Mouse (Mus musculus) heart, adult 2 months (tissue): ENCODE data around the gene Ccdc40. TPM values are rescaled to one million over a fixed set of nuclear protein-coding genes. Genes with fewer than 3 reads are reported as not detected.
A peak's percentile ranks its signal among the peaks of the same experiment; 100 is the strongest.
"Not testable (repeated sequence)": the region's sequence is repeated elsewhere in the genome, so short reads cannot be mapped to it uniquely, and the experiment has no call there.

Experiments
- DNase-seq, 2 experiments: peaks; one replicate each; pipeline ENCODE4 v3.0.0; 2021
- H3K27ac ChIP-seq: fragments of 200-600 bp; 2 replicates; pipeline ENCODE4 v1.8.1; 2022
- H3K27me3 ChIP-seq: fragments of 200-500 bp; 2 replicates; pipeline ENCODE4 v1.6.1; 2012; ENCODE audit warnings: mild to moderate bottlenecking, low read length, inconsistent platforms, mixed read lengths; ENCODE audit not compliant: control insufficient read depth, insufficient read depth
- H3K36me3 ChIP-seq: fragments of 200-500 bp; 2 replicates; pipeline ENCODE4 v1.6.1; 2012; ENCODE audit warnings: low read length, inconsistent platforms; ENCODE audit not compliant: control insufficient read depth, insufficient read depth
- H3K4me1 ChIP-seq: fragments of 200-500 bp; 2 replicates; pipeline ENCODE4 v1.6.1; 2011; ENCODE audit warnings: low read length; ENCODE audit not compliant: control insufficient read depth, insufficient read depth
- H3K4me3 ChIP-seq: fragments of 200-600 bp; 2 replicates; pipeline ENCODE4 v1.8.1; 2022
- H3K79me2 ChIP-seq: fragments of 200-500 bp; replicated peaks from 2 replicates; pipeline ENCODE4 v1.6.1; 2012; ENCODE audit warnings: mild to moderate bottlenecking, inconsistent platforms, low read length, moderate library complexity, mixed read lengths; ENCODE audit not compliant: control insufficient read depth, insufficient read depth
- H3K9ac ChIP-seq: fragments of 200-500 bp; 2 replicates; pipeline ENCODE4 v1.6.1; 2012; ENCODE audit warnings: low read depth, mild to moderate bottlenecking, control low read depth, inconsistent platforms, low read length, mixed read lengths
- CTCF ChIP-seq: fragments of 200-600 bp; IDR thresholded peaks from 2 replicates; pipeline ENCODE4 v1.8.1; 2022; ENCODE audit warnings: antibody characterized with exemption, mild to moderate bottlenecking, moderate library complexity
- EP300 ChIP-seq: fragments of 200-500 bp; IDR thresholded peaks from 2 replicates; pipeline ENCODE4 v1.6.1; 2011; ENCODE audit warnings: low read depth, low read length, control low read depth; ENCODE audit not compliant: insufficient read depth
- POLR2A ChIP-seq: fragments of 200-500 bp; IDR thresholded peaks from 2 replicates; pipeline ENCODE4 v1.6.1; 2011; ENCODE audit warnings: mild to moderate bottlenecking, low read depth, low read length, control low read depth; ENCODE audit not compliant: insufficient read depth
- WGBS: fragments of 180-500 bp; shearing (Covaris S2); methylation state at CpG from one replicate; pipeline ENCODE4 v1.1.7; 2018; 5-methylcytosine and 5-hydroxymethylcytosine counted together
- intact Hi-C: fragments of 180-260 bp; cut with DNase I; formaldehyde crosslinking; loops from one replicate; pipeline ENCODE4 v1.15.1; 2025
- polyA plus RNA-seq: library from polyadenylated mRNA; depleted of rRNA; stranded (reverse); fragments of >200 nt; gene quantifications from 2 replicates; pipeline ENCODE4 v1.2.3, GENCODE M21; 2012
- total RNA-seq, 2 experiments: library from RNA; stranded (reverse); gene quantifications; 2 replicates each; pipeline ENCODE4 v1.2.3; 2021

The Ccdc40 gene
- total and polyA plus RNA-seq, 3 experiments: 0.21 to 0.59 TPM; not detected in 1

DNA sequence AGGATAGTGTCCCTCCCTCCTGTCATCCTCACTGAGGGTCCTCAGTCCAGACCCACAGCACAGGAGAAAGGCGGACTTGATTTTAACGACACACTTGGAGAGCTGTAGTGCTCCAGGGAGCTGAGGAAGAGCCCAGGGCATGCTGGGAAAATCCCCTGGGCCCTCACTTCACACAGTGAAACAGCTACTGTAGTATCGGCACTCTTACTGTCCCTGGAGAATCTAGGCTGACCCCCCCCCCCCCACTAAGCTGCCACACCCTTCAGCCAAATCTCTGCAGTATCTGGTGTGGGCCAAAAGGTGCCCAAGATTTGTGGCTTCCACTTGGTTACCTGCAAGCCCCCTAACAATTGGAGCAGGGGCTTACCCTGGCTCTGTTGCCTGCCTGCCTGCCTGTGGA, 8.6 kb downstream of the Ccdc40 start:
- Histone ChIP-seq H3K4me3 (no peak overlapping the region), H3K79me2 (no peaks in the 10 kb centered on the region), H3K4me1 (peaks cover 2% of the 10 kb centered on the region), H3K27me3 (no peaks in the 10 kb centered on the region), H3K36me3 (no peaks in the 10 kb centered on the region), H3K27ac (no peak overlapping the region), H3K9ac (no peak overlapping the region)
- no peak for DNase-seq
- intact Hi-C loops: no loop called here
- WGBS: 51% methylated on average over 3 of the region's 3 CpGs
- TF ChIP-seq POLR2A (no peak), CTCF (no peak), EP300 (no peak)

DNA sequence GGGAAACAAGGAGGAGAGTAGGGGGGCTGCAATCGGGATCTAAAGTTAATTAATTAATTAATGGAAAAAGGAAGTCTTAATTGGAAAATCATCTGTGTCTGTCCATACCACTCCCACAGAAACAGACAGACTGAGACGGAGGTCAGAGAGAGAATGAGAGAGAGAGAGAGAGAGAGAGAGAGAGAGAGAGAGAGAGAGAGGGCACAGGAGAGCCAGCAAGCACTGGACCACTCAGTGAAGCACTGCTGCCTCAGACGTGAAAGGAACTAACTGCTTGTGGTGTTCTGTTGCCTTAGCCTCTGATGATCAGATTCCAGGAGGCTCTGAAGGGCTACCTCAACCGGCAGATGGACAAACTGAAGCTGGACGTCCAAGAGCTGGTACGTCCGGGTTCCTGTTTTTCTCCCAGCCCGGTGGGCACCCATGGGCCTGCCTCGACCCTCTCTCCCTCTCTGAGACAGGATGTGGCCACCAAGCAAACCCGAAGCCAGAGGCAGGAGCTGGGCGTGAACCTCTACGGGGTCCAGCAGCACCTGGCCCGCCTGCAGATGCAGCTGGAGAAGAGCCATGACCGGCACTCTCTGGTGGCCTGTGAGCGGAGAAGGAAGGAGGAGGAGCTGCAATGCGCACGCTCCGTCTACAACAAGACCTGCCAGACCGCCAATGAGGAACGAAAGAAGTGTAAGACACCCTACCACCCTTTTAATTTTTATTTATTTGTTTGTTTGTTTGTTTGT, 9.4 kb downstream of the Ccdc40 start:
- WGBS: 13% methylated on average over 20 of the region's 20 CpGs
- no peaks in the 10 kb centered on the region for H3K36me3 ChIP-seq
- intact Hi-C loops: no loop called here
- peak overlapping the region; percentile 38; the same call in 1 of the 2 replicates for H3K9ac ChIP-seq
- peaks cover 2% of the 10 kb centered on the region for H3K4me1 ChIP-seq
- H3K27ac ChIP-seq: no peak overlapping the region
- H3K79me2 ChIP-seq: no peaks in the 10 kb centered on the region
- TF ChIP-seq CTCF: no peak
- TF ChIP-seq EP300: no peak
- TF ChIP-seq POLR2A: 0 out of 2 replicates have a peak, but pooled peaks have one; percentile 20
- no peaks in the 10 kb centered on the region for H3K27me3 ChIP-seq
- H3K4me3 ChIP-seq: peak overlapping the region; percentile 35
- peak; percentile 56 to 65 for DNase-seq

DNA sequence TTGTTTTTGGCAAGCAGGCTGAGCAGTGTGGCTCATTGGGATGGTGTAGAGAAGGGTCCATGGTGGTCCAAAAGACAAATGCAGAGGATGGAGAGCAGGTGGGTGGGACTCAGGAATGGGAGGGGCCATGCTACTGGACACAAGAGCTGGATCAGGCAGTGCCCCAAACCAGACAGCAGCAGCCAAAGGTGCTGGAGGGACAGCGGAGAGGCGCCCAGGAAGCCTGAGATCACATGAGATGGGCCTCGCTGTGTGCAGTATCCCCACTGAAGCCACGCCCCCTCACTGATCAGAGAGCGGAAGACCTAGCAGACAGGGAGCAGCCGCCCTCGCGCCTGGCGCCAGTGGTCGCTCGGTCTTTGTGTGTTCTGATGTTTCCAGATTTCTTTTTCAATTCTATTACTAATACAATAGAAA, 9.9 kb downstream of the Ccdc40 start:
- intact Hi-C loops: no loop called here
- DNase-seq: peak; percentile 64 to 73
- H3K27ac ChIP-seq: no peak overlapping the region
- no peaks in the 10 kb centered on the region for H3K27me3 ChIP-seq
- no peak overlapping the region for H3K9ac ChIP-seq
- no peaks in the 10 kb centered on the region for H3K79me2 ChIP-seq
- no peaks in the 10 kb centered on the region for H3K36me3 ChIP-seq
- TF ChIP-seq EP300 (0 out of 2 replicates have a peak, but pooled peaks have one; percentile 13), CTCF (no peak)
- peak overlapping the region; percentile 35 for H3K4me3 ChIP-seq
- H3K4me1 ChIP-seq: peaks cover 2% of the 10 kb centered on the region
- WGBS: 8% methylated on average over 11 of the region's 11 CpGs

DNA sequence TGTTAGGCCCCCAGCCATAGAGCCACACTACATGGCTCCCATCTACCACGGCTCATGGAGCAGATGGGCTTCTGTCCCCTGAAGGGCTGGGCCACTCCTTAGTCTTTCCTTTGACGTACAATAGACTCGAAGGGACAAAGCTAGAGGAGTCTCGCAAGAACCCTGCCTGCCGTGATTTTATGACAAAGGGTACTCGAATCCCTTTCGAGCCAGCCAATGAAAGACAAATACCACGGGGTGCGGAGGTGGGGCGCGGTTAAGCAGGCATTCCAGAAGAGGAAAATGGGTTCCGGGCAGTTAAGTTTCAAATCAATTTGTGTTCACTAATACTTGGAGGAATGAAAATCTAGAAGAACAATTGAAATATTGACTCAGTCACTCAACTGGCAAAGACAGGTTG, 11.1 kb downstream of the Ccdc40 start:
- peaks cover 2% of the 10 kb centered on the region for H3K4me1 ChIP-seq
- WGBS: 97% methylated on average over 12 of the region's 12 CpGs

DNA sequence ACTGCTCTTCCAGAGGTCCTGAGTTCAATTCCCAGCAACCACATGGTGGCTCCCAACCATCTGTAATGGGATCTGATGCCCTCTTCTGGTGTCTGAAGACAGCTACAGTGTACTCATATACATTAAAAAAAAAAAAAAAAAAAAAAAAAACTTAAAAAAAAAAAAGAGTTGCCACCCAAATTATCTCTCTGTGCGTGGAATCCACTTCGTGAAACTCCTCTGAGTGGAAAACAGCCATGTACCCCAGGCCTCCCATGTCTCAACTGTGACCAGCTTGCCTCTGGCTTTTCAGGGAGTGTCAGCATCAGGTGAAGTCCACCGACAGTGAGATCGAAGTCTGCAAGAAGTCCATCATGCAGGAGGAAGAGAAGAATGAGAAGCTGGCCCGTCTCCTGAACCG, 17.2 kb downstream of the Ccdc40 start:
- WGBS: 90% methylated on average over 6 of the region's 6 CpGs
- intact Hi-C loops, H3K4me3 ChIP-seq, H3K27me3 ChIP-seq, H3K9ac ChIP-seq, H3K4me1 ChIP-seq, H3K79me2 ChIP-seq, H3K27ac ChIP-seq, DNase-seq, H3K36me3 ChIP-seq: not testable (repeated sequence)

More for the DNA sequence above, 11.1 kb downstream of the Ccdc40 start:
- TF ChIP-seq EP300 (no peak), CTCF (no peak), POLR2A (no peak)
- Histone ChIP-seq H3K27me3 (no peaks in the 10 kb centered on the region), H3K9ac (no peak overlapping the region), H3K4me3 (no peak overlapping the region), H3K36me3 (no peaks in the 10 kb centered on the region), H3K79me2 (no peaks in the 10 kb centered on the region), H3K27ac (no peak overlapping the region)
- intact Hi-C loops: no loop called here
- DNase-seq: no peak

DNA sequence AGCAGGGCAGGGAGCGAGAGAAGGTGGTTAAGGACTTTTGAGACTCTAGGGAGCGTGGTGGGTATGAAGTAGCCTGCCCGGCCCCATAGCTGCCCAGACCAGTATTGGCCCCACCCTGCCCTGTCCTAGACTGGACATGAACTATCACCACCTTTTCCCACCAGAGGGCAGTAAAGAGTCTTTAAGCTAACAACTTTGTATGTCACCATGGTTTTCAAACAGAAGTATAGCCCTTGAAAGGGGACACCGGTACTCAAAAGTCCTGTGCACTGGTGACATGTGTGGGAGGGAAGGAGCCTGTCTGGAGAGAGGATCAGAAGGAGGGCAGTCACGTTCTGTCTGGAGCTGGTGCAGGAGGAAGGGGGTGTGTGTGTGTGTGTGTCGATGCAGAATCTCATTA, 20.6 kb downstream of the Ccdc40 start:
- Histone ChIP-seq H3K9ac (no peak overlapping the region), H3K27me3 (no peaks in the 10 kb centered on the region), H3K79me2 (no peaks in the 10 kb centered on the region), H3K4me1 (no peaks in the 10 kb centered on the region), H3K36me3 (no peaks in the 10 kb centered on the region), H3K4me3 (no peak overlapping the region), H3K27ac (no peak overlapping the region)
- intact Hi-C loops: loop anchor here (2.0 kb wide), 1 partner anchor 42 kb away; no protein-coding TSS in a partner anchor
- peak; percentile 35 to 42 for DNase-seq
- no peak for TF ChIP-seq POLR2A
- TF ChIP-seq CTCF: peak; percentile 81
- 16% methylated on average over 6 of the region's 6 CpGs for WGBS

DNA sequence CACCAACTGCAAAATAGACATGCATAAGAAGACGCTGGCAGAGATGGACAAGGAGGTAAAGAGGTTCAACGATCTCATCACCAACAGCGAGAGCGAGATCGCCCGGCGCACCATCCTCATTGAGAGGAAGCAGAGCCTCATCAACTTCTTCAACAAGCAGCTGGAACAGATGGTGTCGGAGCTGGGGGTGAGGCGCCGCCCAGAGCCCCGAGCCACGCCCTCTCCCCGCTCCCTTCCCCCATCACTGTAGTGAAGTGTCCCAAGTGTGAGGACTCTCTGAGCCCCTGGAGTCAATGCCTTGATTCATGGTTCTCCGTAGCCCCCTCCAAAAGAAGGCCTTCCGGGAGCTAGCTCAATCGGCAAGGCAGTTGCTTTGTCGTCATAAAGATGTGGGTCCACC, 22.6 kb downstream of the Ccdc40 start:
- Histone ChIP-seq H3K36me3 (no peaks in the 10 kb centered on the region), H3K4me3 (no peak overlapping the region), H3K79me2 (no peaks in the 10 kb centered on the region), H3K27ac (no peak overlapping the region), H3K27me3 (no peaks in the 10 kb centered on the region), H3K9ac (no peak overlapping the region), H3K4me1 (no peaks in the 10 kb centered on the region)
- intact Hi-C loops: no loop called here
- 34% methylated on average over 17 of the region's 17 CpGs for WGBS
- no peak for TF ChIP-seq CTCF
- no peak for TF ChIP-seq POLR2A
- TF ChIP-seq EP300: no peak
- no peak for DNase-seq
